Mouse (Mus musculus): Measurements from ENCODE around the gene Zdhhc22.
A peak's percentile ranks its signal among the peaks of the same experiment; 100 is the strongest.

Gene Zdhhc22

DNA sequence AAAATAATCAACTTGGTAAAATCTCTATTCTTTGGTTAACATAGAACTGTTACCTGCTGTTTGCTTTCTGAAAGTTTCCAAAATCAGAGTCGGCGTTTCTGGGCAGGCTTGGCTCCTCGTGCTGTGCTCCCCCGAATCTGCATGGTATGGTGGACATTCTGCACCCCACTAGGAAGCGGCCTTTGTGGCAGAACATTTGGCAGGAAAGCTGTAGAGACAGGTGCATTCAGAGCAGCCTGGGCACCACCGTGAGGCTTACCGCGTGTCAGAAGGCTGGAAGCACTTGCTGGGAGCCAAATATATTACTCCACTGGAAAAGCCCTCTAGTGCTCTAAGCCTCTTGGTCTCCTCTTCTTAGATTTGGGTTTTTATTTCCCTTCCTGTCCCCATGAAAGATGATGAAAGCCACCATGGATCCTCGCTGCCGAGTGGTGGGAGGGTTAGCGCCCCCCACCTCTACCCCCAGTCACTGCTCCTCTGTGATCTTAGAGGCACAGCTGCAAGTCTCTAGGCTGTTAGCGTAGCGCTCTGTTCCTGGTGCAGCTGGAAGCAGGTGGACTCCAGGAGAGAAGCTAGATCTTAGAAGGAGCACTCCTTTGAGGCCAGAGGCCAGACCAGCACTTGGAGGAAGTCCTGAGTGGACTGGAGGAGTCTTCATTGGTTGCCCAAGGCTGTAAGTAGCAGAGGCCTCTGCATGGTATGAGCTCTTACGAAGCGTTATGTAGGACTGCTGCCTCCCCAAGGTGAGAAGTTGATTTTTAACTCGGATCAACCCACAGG, 25.8 kb downstream of the Zdhhc22 start:
- no peak for DNase-seq (ENCODE audit: low spot score in 2 of 2)

DNA sequence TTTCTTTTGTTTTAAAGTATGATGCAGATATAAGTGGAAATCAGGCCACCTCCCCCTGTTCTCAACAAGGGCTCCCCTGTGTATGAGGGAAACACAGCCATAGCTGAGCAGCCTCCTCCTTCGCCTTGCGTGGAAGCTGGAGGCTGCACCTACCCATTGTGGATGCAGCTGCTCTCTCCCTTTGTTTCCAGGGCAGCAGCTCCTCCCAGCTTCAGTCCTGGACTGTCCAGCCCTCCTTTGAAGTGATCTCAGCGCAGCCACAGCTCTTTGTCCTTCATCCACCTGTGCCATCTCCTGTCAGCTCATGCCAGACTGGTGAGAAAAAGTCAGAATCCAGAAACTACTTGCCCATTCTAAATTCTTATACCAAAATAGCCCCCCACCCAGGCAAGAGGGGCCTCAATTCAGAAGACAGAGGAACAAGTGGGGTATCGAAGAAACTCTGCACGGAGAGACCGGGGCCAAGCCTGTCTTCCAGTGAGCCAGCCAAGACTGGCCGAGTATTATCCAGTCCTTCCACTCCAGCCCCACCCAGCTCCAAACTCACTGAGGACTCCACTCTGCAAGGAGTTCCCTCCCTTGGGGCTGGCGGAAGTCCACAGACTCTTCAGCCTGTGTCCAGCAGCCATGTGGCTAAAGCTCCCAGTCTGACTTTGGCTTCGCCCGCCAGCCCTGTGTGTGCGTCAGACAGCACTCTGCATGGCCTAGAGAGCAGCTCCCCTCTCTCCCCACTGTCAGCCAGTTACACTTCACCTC, 28.5 kb downstream of the Zdhhc22 start:
- no peak for DNase-seq (ENCODE audit: low spot score in 2 of 2)

GRCm38 (mm10) chr12:86960791-86961335, 29.4 kb downstream of the Zdhhc22 start:
- DNase-seq (ENCODE audit: low spot score in 2 of 2) = no peak

- DNase-seq (ENCODE audit: low spot score in 2 of 2) = no peak
These were observed 30.1 kb downstream of the Zdhhc22 start for GRCm38 (mm10) chr12:86960138-86960537.

- no peak for DNase-seq (ENCODE audit: low spot score in 2 of 2)
These were observed 30.6 kb downstream of the Zdhhc22 start for GRCm38 (mm10) chr12:86959661-86960060.

DNA sequence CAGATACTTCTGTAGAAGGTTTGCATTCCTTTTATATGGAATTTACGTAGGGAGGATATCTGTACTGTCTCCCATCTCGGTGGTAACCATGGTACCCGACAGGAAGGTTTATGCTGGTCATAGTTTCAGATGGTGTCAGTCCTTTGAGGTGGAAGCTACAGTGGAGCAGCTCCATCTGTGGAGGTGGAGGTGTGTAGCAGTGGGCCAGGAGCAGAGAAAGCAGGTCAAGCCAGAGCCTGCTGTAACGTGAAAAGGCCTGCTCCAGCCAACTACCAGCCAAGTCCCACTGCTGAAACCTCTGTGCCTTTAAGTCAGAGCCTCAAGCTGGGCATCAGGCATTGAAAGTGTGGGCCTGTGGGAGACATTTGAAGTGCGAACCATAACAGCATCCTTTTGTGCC, 31.7 kb downstream of the Zdhhc22 start:
- no peak for DNase-seq (ENCODE audit: low spot score in 2 of 2)

- no peak for DNase-seq (ENCODE audit: low spot score in 2 of 2)
These were observed 34.3 kb downstream of the Zdhhc22 start for GRCm38 (mm10) chr12:86955894-86956293.

- DNase-seq (ENCODE audit: low spot score in 2 of 2) = no peak
These were observed 37.8 kb downstream of the Zdhhc22 start for GRCm38 (mm10) chr12:86952331-86952850.

GRCm38 (mm10) chr12:86950961-86951360, 39.3 kb downstream of the Zdhhc22 start:
- DNase-seq (ENCODE audit: low spot score in 2 of 2) = no peak

- no peak for DNase-seq (ENCODE audit: low spot score in 2 of 2)
These were observed 39.9 kb downstream of the Zdhhc22 start for GRCm38 (mm10) chr12:86950161-86950960.

DNA sequence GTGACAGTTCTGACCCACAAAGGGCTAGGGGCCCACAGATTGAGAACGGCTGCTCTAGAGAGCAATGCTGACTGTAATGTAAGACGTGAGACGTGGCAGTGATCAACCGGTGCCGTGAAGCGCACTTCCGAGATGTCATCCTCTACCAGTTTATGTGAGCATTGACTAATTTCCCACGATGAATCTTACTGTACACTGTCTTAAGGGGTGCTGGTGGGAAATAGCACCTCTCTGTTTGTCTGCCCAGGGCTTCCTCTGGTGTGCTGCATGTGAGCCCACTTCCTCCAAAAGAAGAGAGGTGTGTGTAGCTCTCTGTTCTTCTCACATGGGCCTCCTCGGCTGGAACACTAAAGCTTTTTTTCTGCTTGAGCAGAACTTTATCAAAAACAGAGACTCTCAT, 40.7 kb downstream of the Zdhhc22 start:
- DNase-seq (ENCODE audit: low spot score in 2 of 2) = no peak

GRCm38 (mm10) chr12:86948627-86949026, 41.6 kb downstream of the Zdhhc22 start:
- DNase-seq (ENCODE audit: low spot score in 2 of 2) = peak in 1 of 2 experiments; percentile 26

DNA sequence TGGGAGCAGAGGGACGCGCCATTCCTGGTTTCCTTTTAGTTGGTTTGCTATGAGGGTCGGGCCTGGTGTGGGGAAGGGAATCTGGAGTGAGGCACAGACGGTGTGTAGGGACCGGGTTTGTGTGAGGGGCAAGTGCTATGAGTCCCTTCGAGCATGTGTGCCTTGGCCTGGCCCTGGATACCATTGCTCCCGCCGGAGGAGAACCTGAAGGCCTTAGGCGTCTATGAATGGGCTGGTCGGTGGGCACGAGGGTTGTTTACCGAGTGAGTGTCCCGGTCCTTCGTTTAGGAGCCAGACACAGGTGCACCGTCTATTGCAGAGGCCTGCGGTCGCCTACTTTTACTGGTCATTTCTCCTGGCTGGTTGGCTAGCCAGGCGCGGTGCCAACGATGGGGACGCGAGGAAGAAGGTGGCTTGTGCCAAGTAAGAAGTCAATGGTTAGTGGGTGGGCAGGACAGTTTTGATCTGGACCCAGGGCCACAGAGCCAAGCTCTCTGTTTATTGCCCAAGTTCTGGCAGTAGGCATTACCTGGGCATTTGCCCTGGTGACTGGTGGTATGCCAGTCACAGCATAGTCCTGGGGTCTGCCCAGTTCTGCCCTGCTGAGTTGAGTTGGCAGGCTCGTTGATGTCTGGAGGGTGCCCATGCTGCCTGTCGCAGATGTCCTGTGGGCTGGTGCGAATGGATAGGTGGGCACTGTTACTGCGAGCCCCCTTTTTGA, 42.4 kb downstream of the Zdhhc22 start:
- peak; percentile 48 to 55 for DNase-seq (ENCODE audit: low spot score in 2 of 2)

- peak; percentile 97 to 98 for DNase-seq (ENCODE audit: low spot score in 2 of 2)
These were observed 43.2 kb downstream of the Zdhhc22 start, which contains the start of gene Cipc for GRCm38 (mm10) chr12:86946862-86947574. Gene Cipc, plus strand, starts transcription at chr12:86947043.

- no peak for DNase-seq (ENCODE audit: low spot score in 2 of 2)
These were observed 43.9 kb downstream of the Zdhhc22 start for GRCm38 (mm10) chr12:86946301-86946781.

DNA sequence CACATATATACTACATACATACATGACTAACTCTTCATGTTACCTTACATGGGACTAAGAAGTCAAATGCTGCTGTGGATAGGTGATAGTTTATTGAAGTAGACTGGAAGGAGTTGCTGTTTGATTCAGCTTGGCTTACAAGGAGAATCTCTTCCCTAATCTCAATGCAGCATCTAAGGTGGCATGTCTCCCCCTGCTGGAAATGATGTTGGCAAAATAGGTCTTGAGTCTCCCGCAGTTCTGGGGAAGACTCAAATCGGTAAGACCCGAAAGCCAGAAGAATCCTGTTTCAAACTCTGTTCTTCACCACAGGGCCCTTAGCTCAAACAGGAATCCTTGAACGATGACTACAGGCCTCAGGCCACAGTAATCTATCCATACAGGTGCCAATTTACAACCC, 45.1 kb downstream of the Zdhhc22 start:
- DNase-seq (ENCODE audit: low spot score in 2 of 2) = peak; percentile 63 to 68

GRCm38 (mm10) chr12:86943421-86943820, 46.8 kb downstream of the Zdhhc22 start:
- no peak for DNase-seq (ENCODE audit: low spot score in 2 of 2)

- DNase-seq (ENCODE audit: low spot score in 2 of 2) = peak in 1 of 2 experiments; percentile 58
These were observed 48.3 kb downstream of the Zdhhc22 start for GRCm38 (mm10) chr12:86941734-86942486.

- no peak for DNase-seq (ENCODE audit: low spot score in 2 of 2)
These were observed 49.1 kb downstream of the Zdhhc22 start for GRCm38 (mm10) chr12:86941173-86941572.

Measured in right cerebral cortex, postnatal 36 days (tissue).